Mouse (Mus musculus): ENCODE results near the gene Rpp38. TPM values are rescaled to one million over a fixed set of nuclear protein-coding genes. Genes with fewer than 3 reads are reported as not detected.

The Rpp38 gene
- polyA plus RNA-seq, 1 experiment from 2014 or later = 23.5 TPM

DNA sequence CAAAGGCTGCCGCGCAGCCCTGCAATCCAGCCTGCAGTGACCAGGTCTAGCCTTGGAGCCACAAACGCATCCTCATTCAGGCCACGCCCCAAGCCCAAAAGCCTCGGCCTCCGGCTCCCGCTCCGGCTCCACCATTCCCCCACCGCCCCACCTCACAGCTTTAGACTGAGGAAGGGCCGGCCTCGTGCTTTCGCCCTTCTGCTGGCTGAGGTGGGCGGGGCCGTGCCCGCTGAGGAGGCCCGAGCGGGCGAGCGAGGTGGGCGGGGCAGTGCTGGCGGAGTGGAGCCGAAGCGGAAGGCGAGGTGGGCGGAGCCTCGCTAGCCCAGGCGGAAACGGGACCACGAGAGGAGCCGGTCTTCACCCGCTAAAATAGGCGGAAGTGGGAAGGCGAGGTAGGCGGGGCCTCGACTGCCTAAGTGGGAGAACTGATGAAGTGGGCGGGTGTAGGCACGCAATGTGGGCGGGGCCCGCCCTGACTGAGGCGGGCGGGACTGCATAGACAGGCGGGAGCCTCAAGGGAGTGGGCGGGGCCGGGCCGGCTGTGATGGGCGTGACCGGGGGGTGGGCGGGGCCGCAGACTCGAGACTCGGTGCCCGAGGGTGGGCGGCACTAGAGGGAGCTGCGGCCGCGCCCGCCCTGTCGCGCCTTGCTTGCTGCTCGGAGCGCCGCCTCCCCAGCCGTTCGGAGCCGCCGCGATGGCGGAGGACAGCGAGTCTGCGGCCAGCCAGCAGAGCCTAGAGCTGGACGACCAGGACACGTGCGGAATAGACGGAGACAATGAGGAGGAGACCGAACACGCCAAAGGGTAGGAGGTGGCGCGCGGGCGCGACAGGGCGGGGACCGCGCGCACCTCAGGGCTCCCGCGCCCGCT lies 48.6 kb downstream of the Rpp38 start, which contains the start of gene Nmt2:
Nmt2 (plus strand) TSS at position 611 of the 871 bp plus-strand sequence.
- Histone ChIP-seq H3K36me3 (no peaks in the 10 kb centered on the region), H3K4me3 (peak within 1 kb of the TSS; percentile 82), H3K9me3 (replicated peaks) (no peaks in the 10 kb centered on the region), H3K4me1 (peaks cover 21% of the 10 kb centered on the region), H3K27ac (replicated peaks) (peak within 1 kb of the TSS; percentile 91), H3K27me3 (ENCODE audit: low read depth, poor library complexity, severe bottlenecking) (no peaks in the 10 kb centered on the region)
- under 1% methylated on average over 87 of the region's 88 CpGs for WGBS
- DNase-seq (ENCODE audit: low spot score) = peak; percentile 100

DNA sequence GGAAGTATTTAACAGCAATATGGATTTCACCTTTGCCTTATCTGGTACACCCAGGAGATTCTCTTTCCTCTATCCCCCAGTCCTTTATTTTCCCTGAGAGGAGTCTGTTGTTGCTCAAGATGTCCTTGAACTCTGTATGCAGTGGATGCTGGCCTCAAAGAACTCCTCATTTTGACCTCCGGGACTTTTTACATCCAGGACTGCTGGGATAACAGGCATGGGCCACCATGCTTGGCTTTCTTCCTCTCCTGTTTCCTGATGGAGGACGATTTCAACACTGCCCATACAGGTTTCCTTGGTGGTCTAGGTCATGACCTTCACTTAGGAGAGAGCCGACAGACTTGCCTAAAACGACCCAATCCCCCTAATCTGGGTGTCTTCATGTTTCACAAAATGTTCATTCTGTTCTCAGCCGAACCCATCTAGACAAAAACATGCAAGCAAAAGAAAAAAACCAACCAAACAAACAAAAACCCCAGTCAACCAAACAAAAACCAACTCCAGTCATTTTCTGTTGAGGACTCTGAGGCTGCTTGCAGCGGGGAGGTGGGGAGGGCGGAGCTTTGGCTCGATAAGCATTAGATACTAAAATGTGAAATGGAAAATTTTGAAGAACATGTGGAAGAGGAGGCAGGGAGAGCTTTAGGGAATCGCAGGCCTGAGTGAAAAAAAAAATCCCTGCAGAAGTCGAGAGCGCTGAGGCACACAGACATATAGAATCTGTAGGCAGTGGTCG lies 49.4 kb downstream of the Rpp38 start:
- WGBS = 10% methylated on average over 12 of the region's 12 CpGs
- peak overlapping the region; percentile 82 for H3K4me3 ChIP-seq
- DNase-seq (ENCODE audit: low spot score) = peak; percentile 16
- no peaks in the 10 kb centered on the region for H3K27me3 ChIP-seq (ENCODE audit: low read depth, poor library complexity, severe bottlenecking)
- peaks cover 21% of the 10 kb centered on the region for H3K4me1 ChIP-seq
- H3K27ac ChIP-seq (replicated peaks) = peak overlapping the region; percentile 91
- no peaks in the 10 kb centered on the region for H3K9me3 ChIP-seq (replicated peaks)
- H3K36me3 ChIP-seq = no peaks in the 10 kb centered on the region

DNA sequence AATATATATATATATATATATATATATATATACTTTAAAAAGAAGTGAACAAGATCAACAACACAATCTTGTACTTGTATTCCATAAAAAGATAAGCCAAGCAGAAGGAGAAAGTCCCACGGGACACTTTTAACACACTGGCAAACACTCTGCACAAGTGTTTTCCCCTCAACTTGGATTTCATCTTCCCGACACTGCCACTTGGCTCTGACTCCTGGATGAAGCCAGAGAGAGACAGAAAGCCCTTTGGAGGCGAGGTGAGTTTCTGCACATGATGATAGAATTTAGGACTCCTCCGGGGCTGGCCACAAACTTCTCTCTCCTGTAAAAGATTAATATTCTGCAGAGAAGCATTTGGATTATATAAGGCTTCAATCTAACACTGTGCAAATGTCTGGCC lies 51.1 kb downstream of the Rpp38 start:
- Histone ChIP-seq H3K27ac (replicated peaks) (no peak overlapping the region), H3K4me1 (peaks cover 21% of the 10 kb centered on the region), H3K9me3 (replicated peaks) (no peaks in the 10 kb centered on the region), H3K27me3 (ENCODE audit: low read depth, poor library complexity, severe bottlenecking) (no peaks in the 10 kb centered on the region), H3K4me3 (no peak overlapping the region), H3K36me3 (no peaks in the 10 kb centered on the region)
- DNase-seq (ENCODE audit: low spot score) = no peak
- 89% methylated on average over 4 of the region's 4 CpGs for WGBS

Other genes with a start within 250 kb of the Rpp38 start
- 38.7 and 45.8 TPM in 2 replicates for gene Fam171a1, start 218.4 kb downstream of the Rpp38 start, polyA plus RNA-seq (2016; fragmentation: Nextera tagmentation; extraction: Ambion mirVana)
- gene Nmt2, start 48.4 kb downstream of the Rpp38 start, polyA plus RNA-seq (2016; fragmentation: Nextera tagmentation; extraction: Ambion mirVana) = 67.1 and 68.4 TPM in 2 replicates
- gene Acbd7, start 3.5 kb upstream of the Rpp38 start, polyA plus RNA-seq (2016; fragmentation: Nextera tagmentation; extraction: Ambion mirVana) = 0.41 TPM in 1 of 2 replicates, not detected in the other
- not detected in 2 replicates for gene Olah, start 64.6 kb upstream of the Rpp38 start, polyA plus RNA-seq (2016; fragmentation: Nextera tagmentation; extraction: Ambion mirVana)
- gene Meig1, start 90.0 kb upstream of the Rpp38 start, polyA plus RNA-seq (2016; fragmentation: Nextera tagmentation; extraction: Ambion mirVana) = not detected in 2 replicates
- 7.7 and 7.8 TPM in 2 replicates for gene Dclre1c, start 91.5 kb upstream of the Rpp38 start, polyA plus RNA-seq (2016; fragmentation: Nextera tagmentation; extraction: Ambion mirVana)
- gene Suv39h2, start 142.4 kb upstream of the Rpp38 start, polyA plus RNA-seq (2016; fragmentation: Nextera tagmentation; extraction: Ambion mirVana) = 36.3 and 40.5 TPM in 2 replicates
- gene Gm45902, start 180.1 kb upstream of the Rpp38 start, polyA plus RNA-seq (2016; fragmentation: Nextera tagmentation; extraction: Ambion mirVana) = 9.9 and 10.9 TPM in 2 replicates
- gene Hspa14, start 180.2 kb upstream of the Rpp38 start, polyA plus RNA-seq (2016; fragmentation: Nextera tagmentation; extraction: Ambion mirVana) = 134 and 141 TPM in 2 replicates
- gene Cdnf, start 180.4 kb upstream of the Rpp38 start, polyA plus RNA-seq (2016; fragmentation: Nextera tagmentation; extraction: Ambion mirVana) = 0.16 and 0.47 TPM in 2 replicates
- gene Fam107b, start 237.8 kb upstream of the Rpp38 start, polyA plus RNA-seq (2016; fragmentation: Nextera tagmentation; extraction: Ambion mirVana) = 39.3 and 43.1 TPM in 2 replicates

All from midbrain, embryonic 10.5 days (tissue).